Mouse (Mus musculus): Measurements from ENCODE around the gene Ccdc7a.
"Not testable (repeated sequence)": the region's sequence is repeated elsewhere in the genome, so short reads cannot be mapped to it uniquely, and the experiment has no call there.

Ccdc7a gene

DNA sequence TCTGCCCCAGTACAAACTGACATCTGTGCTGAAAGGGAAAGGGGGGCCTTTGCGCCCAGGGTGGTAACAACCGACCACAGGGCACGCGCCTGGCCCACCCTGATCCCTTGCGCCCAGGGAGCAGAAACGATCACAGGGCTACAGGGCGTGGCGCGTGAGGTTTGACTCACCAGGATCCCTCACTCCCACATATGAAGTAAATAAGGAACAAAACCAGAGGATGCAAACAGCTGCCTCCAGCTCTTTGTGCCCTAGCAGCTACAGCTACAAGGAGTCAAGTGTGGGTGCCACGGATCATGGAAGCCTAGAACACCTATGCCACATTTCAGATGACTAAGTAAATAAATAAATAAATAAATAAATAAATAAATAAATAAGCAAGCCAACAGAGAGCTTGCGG, at the start of gene Ccdc7a:
Gene Ccdc7a, minus strand, starts transcription at position 101 of the 400 bp plus-strand sequence.
- in situ Hi-C loops (cut with MboI, MseI) = not testable (repeated sequence)

- in situ Hi-C loops (cut with MboI, MseI) = not testable (repeated sequence)
These were observed 1.5 kb upstream of the Ccdc7a start, which contains the start of gene Ccdc7b for GRCm38 (mm10) chr8:129066834-129067233. Ccdc7b (plus strand) TSS chr8:129067134.

GRCm38 (mm10) chr8:128991389-128991788, 73.9 kb downstream of the Ccdc7a start:
- in situ Hi-C loops (cut with MboI, MseI) = no loop called here

- in situ Hi-C loops (cut with MboI, MseI) = not testable (repeated sequence)
These were observed 116.4 kb downstream of the Ccdc7a start for GRCm38 (mm10) chr8:128948941-128949340.

DNA sequence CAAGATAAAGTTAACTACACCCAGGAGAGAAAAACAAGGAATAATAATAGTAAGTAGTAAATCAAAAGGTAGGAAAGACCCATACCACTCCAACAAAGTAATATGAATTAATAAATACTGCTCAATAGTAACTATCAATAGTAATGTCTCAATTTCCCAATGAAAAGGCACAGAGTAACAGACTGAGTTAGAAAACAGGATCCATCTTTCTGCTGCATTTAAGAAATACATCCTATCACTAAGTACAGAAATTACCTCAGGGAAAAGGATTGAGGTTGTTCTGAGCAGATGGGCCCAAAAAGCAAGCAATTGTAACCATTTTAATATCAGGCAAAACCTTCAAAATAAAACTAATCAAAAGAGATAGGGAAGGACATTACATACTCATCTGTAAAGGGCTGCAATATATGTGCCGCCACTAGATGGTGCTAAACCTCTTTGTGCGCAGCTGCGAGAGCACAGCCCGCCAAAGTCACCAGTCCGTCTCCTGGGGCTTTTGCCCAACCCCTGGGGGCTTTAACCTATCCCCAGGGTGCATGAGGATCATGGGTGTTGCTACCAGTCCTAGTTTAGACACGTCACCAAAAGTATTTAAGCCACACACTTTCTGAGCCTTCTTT, 124.2 kb downstream of the Ccdc7a start:
- in situ Hi-C loops (cut with MboI, MseI) = not testable (repeated sequence)

- in situ Hi-C loops (cut with MboI, MseI) = no loop called here
These were observed 131.9 kb downstream of the Ccdc7a start for GRCm38 (mm10) chr8:128933446-128933845.

DNA sequence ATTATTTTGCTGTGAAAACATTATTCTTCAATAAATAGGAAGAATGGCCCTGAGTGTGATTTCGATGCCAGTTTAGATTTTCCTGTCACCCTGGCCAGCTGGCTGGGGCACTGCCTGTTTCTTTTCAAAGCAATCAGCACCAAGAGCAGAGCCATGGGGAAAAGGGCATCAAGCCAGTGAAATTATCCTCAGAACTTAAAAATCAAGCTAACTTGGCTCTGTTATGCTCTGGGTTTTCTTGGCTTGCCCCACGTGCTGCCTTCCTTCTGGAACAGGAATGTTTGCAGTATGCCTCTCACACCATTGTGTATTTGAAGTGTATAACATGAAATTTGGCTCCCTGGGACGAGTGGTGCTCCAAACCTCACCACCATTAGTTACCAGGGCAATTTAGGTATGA, 182.6 kb downstream of the Ccdc7a start:
- in situ Hi-C loops (cut with MboI, MseI) = no loop called here

GRCm38 (mm10) chr8:128843749-128844148, 221.6 kb downstream of the Ccdc7a start:
- in situ Hi-C loops (cut with MboI, MseI) = no loop called here

DNA sequence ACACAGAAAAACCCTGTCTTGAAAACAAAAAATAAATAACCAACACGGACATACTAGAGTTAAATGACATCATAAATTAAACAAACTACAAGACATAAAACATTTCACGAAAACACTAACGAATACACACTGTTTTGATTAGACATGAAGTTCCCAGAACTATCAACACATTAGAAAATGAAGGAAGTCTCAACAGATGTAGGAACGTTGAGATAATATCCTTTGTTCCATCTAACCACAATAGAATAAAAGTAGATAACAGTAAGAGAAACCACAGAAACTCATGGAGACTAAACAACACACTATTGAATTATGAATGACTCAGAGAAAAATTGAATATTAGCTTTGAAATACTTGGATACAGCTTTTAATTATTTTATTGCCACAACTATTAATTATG, 252.8 kb downstream of the Ccdc7a start:
- in situ Hi-C loops (cut with MboI, MseI) = no loop called here

DNA sequence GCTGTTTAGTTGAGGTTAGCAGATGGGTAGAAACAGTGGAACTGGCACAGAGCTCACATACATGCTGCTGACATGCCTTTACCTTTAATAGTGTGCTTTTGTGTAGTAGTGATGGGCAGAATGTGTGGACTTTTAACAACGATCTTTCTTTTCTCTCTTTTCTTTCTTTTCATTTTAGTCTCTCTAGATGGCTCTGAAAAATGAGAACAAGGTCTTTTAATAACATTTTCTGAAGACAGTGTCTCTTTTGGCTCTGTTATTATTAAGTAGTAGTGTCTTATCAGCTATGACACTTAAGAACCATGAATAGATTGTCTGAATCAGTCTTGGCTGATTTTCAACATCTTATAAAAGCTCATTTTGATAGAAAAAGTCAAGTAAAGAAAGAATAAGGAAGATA, 266.7 kb downstream of the Ccdc7a start, which contains the start of gene Gm3952:
Gene Gm3952, minus strand, starts transcription at position 101 of the 400 bp plus-strand sequence.
- in situ Hi-C loops (cut with MboI, MseI) = no loop called here

- in situ Hi-C loops (cut with MboI, MseI) = no loop called here
These were observed 329.6 kb downstream of the Ccdc7a start for GRCm38 (mm10) chr8:128735692-128736091.

DNA sequence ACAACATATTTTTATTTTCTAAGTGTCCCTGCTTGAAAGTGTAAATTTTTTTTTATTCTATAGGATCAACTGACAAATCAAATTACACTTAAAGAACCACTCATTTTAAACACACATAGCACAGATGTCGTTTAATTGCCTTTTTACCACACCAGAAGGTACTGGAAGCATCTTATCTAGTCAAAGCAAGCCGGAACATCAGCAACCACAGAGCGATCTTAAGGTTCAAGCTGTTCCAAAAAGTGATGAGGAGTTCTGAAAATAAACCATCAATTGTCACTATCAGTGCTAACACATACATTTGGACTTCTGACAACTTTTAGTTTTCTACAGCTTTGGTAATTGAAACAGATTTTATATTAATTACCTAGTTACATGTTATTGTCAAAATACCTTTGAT, 331.2 kb downstream of the Ccdc7a start:
- in situ Hi-C loops (cut with MboI, MseI) = no loop called here

DNA sequence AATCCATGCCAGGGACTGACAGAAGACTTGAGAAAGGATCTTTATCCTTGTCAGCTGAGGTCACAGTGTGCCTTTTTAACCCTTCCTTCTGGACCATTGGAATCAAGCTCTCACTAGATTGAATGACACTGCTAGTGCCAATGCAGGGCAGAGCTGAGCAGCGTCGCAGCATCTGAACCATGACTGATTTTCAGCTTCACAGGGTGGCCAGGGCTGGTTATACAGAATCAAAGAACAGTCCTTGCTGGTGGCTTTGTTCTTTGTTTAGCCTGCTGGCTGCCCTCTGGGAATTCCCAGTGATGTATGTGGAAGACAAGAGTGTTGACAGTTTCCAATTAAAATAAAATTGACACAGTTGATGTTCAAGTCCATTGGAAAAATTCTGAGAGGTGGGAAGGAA, 333.1 kb downstream of the Ccdc7a start:
- in situ Hi-C loops (cut with MboI, MseI) = no loop called here

GRCm38 (mm10) chr8:128727213-128727612, 338.1 kb downstream of the Ccdc7a start:
- in situ Hi-C loops (cut with MboI, MseI) = no loop called here

GRCm38 (mm10) chr8:128724819-128725218, 340.5 kb downstream of the Ccdc7a start:
- in situ Hi-C loops (cut with MboI, MseI) = loop anchor here (25.0 kb wide), 2 partner anchors 188 to 1538 kb away; no protein-coding TSS in a partner anchor

GRCm38 (mm10) chr8:128716184-128716583, 349.1 kb downstream of the Ccdc7a start:
- in situ Hi-C loops (cut with MboI, MseI) = loop anchor here (25.0 kb wide), 2 partner anchors 179 to 1529 kb away; no protein-coding TSS in a partner anchor

DNA sequence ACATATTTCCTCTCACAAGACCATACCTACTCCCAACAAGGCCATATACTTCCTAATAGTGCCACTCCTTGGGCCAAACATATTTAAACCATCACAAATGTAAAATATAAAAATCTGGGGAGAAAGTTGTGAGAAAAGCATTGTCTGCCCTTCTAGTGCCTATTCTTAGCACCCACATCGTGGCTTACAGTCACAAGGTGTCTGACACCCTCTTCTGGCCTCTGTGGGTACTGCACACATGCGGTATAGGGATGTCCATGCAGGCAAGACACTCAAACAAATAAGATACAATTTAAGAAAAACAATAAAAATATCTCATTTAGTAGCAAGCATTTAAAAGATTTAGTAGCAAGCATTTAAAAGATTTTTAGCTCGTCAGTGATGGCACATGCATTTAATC, 356.1 kb downstream of the Ccdc7a start:
- in situ Hi-C loops (cut with MboI, MseI) = loop anchor here (25.0 kb wide), 2 partner anchors 172 to 1522 kb away; no protein-coding TSS in a partner anchor

DNA sequence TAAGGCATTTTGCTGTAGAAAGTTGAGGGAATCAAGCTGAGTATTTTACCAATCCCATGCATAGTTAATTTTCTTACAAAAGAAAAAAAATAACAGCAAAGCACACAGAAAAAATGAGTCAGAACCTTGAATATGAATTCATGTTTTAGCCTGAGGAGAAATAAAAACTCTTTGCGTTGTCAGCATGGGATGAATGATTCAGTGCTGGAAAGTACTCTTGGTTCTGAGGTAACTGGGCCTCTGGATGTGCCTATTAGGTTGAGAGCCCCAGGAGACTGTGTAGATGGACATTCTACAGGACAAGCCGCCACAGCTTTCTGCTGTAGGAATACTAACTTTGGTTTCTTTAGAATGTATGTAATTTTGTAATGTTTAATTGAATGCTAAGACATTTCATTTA, 360.5 kb downstream of the Ccdc7a start:
- in situ Hi-C loops (cut with MboI, MseI) = loop anchor here (25.0 kb wide), 2 partner anchors 168 to 1518 kb away; no protein-coding TSS in a partner anchor

DNA sequence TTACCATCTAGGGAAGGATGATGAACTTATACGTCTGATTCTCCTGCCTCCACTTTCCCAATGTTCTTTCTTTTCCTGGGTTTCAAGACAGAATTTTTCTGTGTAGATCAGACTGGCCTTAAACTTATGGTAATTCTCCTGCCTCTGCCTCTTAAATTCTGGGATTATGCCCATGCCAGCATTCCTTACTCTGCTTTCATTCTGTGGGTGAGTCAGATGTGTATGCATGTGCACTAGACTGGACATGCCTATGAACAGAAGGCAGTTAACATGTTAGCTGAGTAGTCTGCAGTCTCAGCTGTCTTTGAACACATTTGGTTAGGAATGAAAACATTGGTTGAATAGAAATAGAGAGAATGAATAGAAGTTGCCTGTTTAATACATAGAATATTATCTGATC, 360.9 kb downstream of the Ccdc7a start:
- in situ Hi-C loops (cut with MboI, MseI) = loop anchor here (25.0 kb wide), 2 partner anchors 167 to 1517 kb away; no protein-coding TSS in a partner anchor

GRCm38 (mm10) chr8:128697945-128698344, 367.4 kb downstream of the Ccdc7a start:
- in situ Hi-C loops (cut with MboI, MseI) = no loop called here

DNA sequence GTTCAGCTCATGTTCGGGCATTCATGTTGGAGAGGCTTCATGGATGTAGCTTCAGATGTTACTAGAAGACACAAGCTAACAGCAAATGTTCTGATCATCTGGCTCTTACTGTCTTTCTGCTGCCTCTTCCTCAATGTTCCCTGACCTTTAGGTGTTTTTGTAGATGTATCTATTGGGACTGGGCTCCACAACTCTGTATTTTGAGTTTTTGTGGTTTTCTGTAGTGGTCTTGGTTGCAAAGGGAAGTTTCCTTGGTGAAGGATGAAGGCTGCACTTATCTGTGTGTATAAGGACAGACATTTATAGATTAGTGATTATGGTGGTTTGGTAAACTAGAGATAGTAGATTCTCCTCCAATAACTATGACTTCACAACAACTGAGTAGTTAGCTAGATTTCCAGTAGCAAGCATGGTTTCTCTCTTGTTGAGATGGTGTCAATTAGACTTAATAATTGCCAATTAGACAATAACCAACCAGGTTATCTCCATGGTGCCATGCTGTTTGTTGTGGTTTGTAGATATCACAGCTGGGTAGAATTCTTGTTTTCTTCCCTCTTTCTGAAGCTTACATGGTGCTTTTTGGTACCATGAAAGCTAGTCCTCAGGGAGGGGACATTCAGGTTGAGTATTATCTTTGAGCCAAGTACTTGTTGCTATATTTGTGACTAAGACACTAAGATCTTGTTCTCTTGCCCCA, 368.5 kb downstream of the Ccdc7a start:
- in situ Hi-C loops (cut with MboI, MseI) = no loop called here

DNA sequence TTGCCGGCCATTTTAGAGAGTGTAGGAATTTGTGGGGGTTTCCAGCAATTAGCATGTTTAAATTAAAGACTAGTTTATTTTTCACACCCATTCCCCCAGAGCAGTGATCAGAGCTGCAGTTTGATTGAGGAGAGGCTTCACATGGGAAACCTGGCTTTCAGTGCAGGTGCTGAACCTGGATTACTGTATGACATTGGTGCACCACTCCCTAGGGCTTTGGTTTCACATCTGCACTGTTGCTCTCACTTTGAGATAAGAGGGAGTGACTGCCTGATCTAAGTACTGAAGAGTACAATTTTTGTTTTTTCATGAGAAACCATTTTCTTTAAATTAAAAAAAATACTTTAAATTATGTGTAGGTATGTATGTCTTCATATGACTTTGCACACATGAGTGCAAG, 375.3 kb downstream of the Ccdc7a start:
- in situ Hi-C loops (cut with MboI, MseI) = no loop called here

DNA sequence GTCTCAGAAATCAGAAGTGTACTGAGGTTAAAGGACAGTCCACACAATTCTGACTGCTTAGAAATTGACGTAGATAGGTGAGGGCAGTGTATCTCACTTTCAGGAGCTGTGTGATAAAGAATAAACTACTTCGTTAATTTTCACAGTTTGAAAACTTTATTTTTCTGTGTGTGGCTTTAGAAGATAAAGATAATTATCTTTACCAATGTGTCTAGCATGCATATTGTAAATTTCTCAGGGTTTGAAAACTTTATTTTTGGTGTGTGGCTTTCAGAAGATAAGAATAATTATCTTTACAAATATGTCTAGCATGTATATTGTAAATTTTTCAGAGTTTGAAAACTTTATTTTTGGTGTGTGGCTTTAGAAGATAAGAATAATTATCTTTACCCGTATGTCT, 376.6 kb downstream of the Ccdc7a start:
- in situ Hi-C loops (cut with MboI, MseI) = loop anchor here (5.0 kb wide), 2 partner anchors 36 to 1026 kb away; no protein-coding TSS in a partner anchor

Data from regulatory T cell (primary cell).